Mouse (Mus musculus) fat pad, adult 2 months (tissue): ENCODE results near the gene Rab20.

Source experiments
- DNase-seq: peaks from one replicate; pipeline ENCODE4 v3.0.0-alpha.2; 2011; ENCODE audit warnings: low read depth, low spot score; ENCODE audit errors: extremely low read depth

The Rab20 gene

DNA sequence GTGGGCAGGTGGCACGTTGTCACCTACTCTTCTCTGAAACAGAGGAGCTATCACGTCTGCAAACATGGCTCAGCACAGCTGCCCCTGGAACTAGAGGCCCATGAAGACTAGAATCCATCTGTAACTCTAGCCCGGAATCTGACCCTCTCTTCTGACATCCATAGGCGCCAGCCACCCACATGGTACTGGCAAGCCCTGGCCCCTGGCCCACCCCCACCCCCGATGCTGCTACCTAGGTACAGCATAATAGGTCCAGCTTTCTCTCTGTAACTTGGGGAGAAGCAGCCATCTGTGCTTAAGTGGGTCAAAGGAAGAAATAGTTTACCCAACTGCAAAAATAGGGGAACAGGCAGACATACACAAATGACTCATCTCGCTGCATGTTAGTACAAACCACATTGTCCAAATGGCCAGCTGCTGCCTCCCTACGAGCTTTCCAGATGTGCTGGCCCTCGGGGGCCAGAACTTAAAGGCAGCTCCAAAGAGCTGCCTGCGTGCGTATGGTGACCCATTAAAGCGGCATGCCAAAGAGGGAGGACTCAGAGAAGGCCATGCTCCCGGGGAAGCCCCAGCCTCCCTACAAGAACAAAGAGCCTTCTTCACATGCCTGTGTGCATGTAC is 66.9 kb downstream of the Rab20 start:
- no peak for DNase-seq

DNA sequence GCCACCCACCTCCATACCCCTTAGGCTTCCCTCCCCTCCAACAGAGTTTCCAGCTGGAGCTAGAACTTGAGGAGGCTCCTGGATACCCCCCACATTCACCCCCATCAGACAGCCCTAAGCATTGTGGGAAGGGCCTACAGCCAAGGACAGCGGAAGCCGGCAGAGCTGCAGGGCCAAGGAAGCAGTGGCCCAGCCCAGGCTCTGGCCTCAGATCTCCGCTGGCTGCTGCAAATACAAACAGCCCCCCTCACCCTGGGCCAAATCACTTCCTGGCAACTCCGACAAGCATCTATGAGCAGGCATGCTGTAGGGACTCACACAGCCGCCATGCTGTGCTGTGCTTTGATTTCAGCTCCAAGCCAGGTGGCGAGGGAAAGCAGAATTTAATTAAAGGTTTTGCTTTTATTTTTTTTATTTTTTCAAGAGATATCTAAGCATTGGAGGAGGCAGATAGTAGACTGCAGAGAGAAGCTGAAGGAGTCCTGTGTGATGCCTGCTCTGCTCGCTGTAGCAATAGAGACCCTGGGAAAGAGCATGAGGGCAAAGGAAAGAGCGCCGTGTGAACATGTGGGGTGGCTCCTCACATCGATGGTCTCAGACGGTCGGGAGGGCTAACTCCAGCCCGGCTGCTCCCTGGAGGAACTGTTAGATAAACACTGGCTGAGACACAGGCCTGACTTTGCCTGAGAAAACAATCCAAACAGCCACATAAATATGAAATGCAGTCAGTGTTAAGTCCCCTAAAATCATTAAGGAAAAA is 72.6 kb downstream of the Rab20 start:
- DNase-seq, result no peak

DNA sequence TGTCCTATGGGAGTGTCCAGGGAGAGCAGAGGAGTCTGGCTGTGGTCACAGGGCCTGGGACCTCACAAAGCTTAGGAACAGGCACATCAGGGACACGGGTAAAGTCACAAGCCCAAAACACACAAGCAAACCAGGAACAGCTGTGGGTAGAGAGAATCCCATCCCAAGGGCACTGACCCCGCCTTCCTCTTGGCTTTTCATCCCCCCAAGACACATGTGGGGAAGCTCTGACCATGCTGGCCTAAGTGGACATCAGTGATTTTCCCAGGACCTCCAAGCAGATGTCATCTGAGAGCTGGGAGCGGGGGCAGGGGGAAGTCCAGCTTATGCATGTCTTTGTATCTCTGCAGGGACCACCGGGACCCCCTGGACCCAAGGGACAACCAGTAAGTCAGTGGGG is 73.9 kb downstream of the Rab20 start:
- no peak for DNase-seq

DNA sequence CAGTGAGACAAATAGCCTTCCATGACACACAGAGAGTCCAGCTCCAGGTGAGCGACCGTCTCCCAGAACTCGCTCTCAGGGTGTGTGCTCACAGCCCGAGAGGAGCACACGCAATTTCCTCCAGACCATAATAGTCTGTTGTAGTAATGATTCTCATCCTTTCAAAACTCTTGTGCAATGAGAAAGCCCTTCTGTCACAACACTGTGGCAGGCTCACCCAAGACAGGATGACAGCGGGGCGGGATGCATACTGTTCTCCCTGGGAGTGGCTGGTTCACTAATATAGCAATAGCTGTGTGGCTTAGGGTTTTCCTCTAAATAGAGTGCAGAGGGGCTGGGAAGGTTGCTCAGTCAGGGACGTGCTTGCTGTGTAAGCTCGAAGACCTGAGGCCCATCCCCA is 74.7 kb downstream of the Rab20 start:
- no peak for DNase-seq
